Mouse (Mus musculus) thymus, adult 2 months (tissue): ENCODE results near the gene Sv2b.

Source experiments
- CTCF ChIP-seq: fragments of 200-500 bp; IDR thresholded peaks from 2 replicates; pipeline ENCODE4 v1.5.1; 2012; ENCODE audit warnings: mild to moderate bottlenecking, control low read depth, low read length, moderate library complexity, borderline replicate concordance; ENCODE audit not compliant: control insufficient read depth, poor library complexity, insufficient read depth; ENCODE audit errors: extremely low read depth
- POLR2A ChIP-seq: fragments of 200-500 bp; IDR thresholded peaks from 2 replicates; pipeline ENCODE4 v1.6.1; 2012; ENCODE audit warnings: mild to moderate bottlenecking, low read length, control low read depth, moderate library complexity; ENCODE audit not compliant: control insufficient read depth, poor library complexity, insufficient read depth; ENCODE audit errors: extremely low read depth

DNA sequence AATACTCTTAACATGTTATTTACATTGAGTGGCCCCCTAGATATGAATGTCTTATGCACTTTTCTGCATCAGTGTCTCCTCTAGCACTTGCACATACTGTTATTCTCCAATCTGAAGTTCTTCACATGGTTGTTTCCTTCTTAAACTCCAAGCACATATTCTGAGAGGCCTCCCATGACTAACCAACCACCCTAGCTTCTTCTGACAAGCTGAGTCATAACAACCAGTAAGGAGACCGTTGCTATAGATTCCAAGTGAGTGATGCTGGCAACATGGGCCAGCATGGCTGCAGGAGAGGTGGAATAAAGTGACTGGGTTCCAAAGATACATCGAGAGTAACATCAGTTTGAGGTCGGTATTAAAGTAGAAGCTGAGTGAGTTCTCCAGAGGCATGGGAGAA is 134.0 kb downstream of the Sv2b start:
- TF ChIP-seq CTCF, result no peak
- TF ChIP-seq POLR2A, result no peak
